Mouse (Mus musculus) left cerebral cortex, adult 18-20 months (tissue): Measurements from ENCODE around the gene Pef1. TPM values are rescaled to one million over a fixed set of nuclear protein-coding genes. Genes with fewer than 3 reads are reported as not detected.

Source experiments
- DNase-seq, 2 experiments: peaks; one replicate each; pipeline ENCODE4 v3.0.0; 2021 to 2022; ENCODE audit warnings: low spot score in 2 of 2, mixed read lengths in 1 of 2
- total RNA-seq, 2 experiments: library from RNA; stranded (reverse); gene quantifications; 2 replicates each; pipeline ENCODE4 v1.2.3; 2021

The Pef1 gene
- total RNA-seq, 2 experiments from 2014 or later, result 79.7 to 82.3 TPM

GRCm38 (mm10) chr4:130173060-130173822 is 70.9 kb downstream of the Pef1 start:
- no peak for DNase-seq

GRCm38 (mm10) chr4:130173911-130174311 is 71.6 kb downstream of the Pef1 start:
- DNase-seq, result no peak

- DNase-seq, result no peak
Measured at GRCm38 (mm10) chr4:130174335-130175031, 72.1 kb downstream of the Pef1 start.

- no peak for DNase-seq
Measured at GRCm38 (mm10) chr4:130175072-130175711, 72.8 kb downstream of the Pef1 start, which contains the start of gene Tinagl1. TSS of gene Tinagl1 (minus strand) at chr4:130175122.

GRCm38 (mm10) chr4:130176156-130176720 is 73.9 kb downstream of the Pef1 start:
- no peak for DNase-seq

GRCm38 (mm10) chr4:130177087-130177486 is 74.7 kb downstream of the Pef1 start:
- DNase-seq, result no peak

- no peak for DNase-seq
Measured at GRCm38 (mm10) chr4:130177536-130177935, 75.2 kb downstream of the Pef1 start.

Other genes starting within 250 kb of the Pef1 start
- under 1 TPM; 0.49 to 0.59 TPM for gene Spocd1, start 173.3 kb upstream of the Pef1 start, total RNA-seq
- gene Adgrb2, start 117.7 kb upstream of the Pef1 start, total RNA-seq, result 100 to 1,000 TPM; 366 to 382 TPM
- 10 to 100 TPM; 14.6 to 15.8 TPM for gene Col16a1, start 54.7 kb upstream of the Pef1 start, total RNA-seq
- gene Hcrtr1, start 36.8 kb downstream of the Pef1 start, total RNA-seq, result 1 to 10 TPM; 1.6 to 2.4 TPM
- gene Tinagl1, start 72.6 kb downstream of the Pef1 start, total RNA-seq, result 10 to 100 TPM; 10.5 to 19.5 TPM
- gene Gm853, start 119.8 kb downstream of the Pef1 start, total RNA-seq, result not detected
- 10 to 100 TPM; 11.5 to 12.8 TPM for gene Serinc2, start 176.6 kb downstream of the Pef1 start, total RNA-seq
- gene Fabp3, start 206.0 kb downstream of the Pef1 start, total RNA-seq, result 100 to 1,000 TPM; 135 to 150 TPM
- under 1 TPM in 1 of 2 experiments, not detected in 1; 0.75 TPM for gene Gm10570, start 206.1 kb downstream of the Pef1 start, total RNA-seq